Mouse (Mus musculus) embryonic facial prominence, embryonic 13.5 days (tissue): ENCODE results near the gene Atxn7l3b. TPM values are rescaled to one million over a fixed set of nuclear protein-coding genes. Genes with fewer than 3 reads are reported as not detected.
A peak's percentile ranks its signal among the peaks of the same experiment; 100 is the strongest.

ENCODE experiments used
- ATAC-seq: fragments of 200-750 bp; cut with Nextera tagmentation; 2 replicates; pipeline ENCODE4 v1.8.0; 2017; ENCODE audit warnings: low read depth; ENCODE audit not compliant: insufficient number of reproducible peaks, insufficient read depth, low FRiP score, low TSS enrichment
- H3K27ac ChIP-seq: fragments of 300-500 bp; sonication (generic); 2 replicates; pipeline ENCODE4 v1.5.1; 2015; ENCODE audit warnings: moderate library complexity, mild to moderate bottlenecking, inconsistent platforms
- H3K27me3 ChIP-seq: fragments of 300-500 bp; sonication (generic); 2 replicates; pipeline ENCODE4 v1.6.1; 2015; ENCODE audit warnings: mild to moderate bottlenecking, inconsistent platforms
- H3K36me3 ChIP-seq: fragments of 300-500 bp; sonication (generic); 2 replicates; pipeline ENCODE4 v1.6.1; 2015; ENCODE audit warnings: mild to moderate bottlenecking, inconsistent platforms
- H3K4me1 ChIP-seq: fragments of 300-500 bp; sonication (generic); 2 replicates; pipeline ENCODE4 v1.6.1; 2015; ENCODE audit warnings: inconsistent platforms
- H3K4me2 ChIP-seq: fragments of 300-500 bp; sonication (generic); 2 replicates; pipeline ENCODE4 v1.6.1; 2015; ENCODE audit warnings: moderate library complexity, mild to moderate bottlenecking, inconsistent platforms
- H3K4me3 ChIP-seq: fragments of 300-500 bp; sonication (generic); 2 replicates; pipeline ENCODE4 v1.5.1; 2015; ENCODE audit warnings: mild to moderate bottlenecking, inconsistent platforms
- H3K9ac ChIP-seq: fragments of 300-500 bp; sonication (generic); 2 replicates; pipeline ENCODE4 v1.6.1; 2015; ENCODE audit warnings: mild to moderate bottlenecking, inconsistent platforms
- H3K9me3 ChIP-seq: fragments of 300-500 bp; sonication (generic); 2 replicates; pipeline ENCODE4 v1.6.1; 2016; ENCODE audit warnings: inconsistent platforms
- WGBS: fragments of 180-500 bp; shearing (Covaris S2); methylation state at CpG from one replicate; pipeline ENCODE4 v1.1.7; 2015; ENCODE audit warnings: mixed read lengths; 5-methylcytosine and 5-hydroxymethylcytosine counted together
- polyA plus RNA-seq: library from polyadenylated mRNA; unstranded; fragments of >200 nt; fragmentation: Nextera tagmentation; extraction: Ambion mirVana; gene quantifications from 2 replicates; pipeline ENCODE4 v1.2.1, GENCODE M21; 2015

Atxn7l3b gene
- polyA plus RNA-seq, 1 experiment from 2014 or later = 281 TPM

- WGBS = 69% methylated on average over 5 of the region's 5 CpGs
- Histone ChIP-seq H3K4me1 (no peaks in the 10 kb centered on the region), H3K9ac (no peak overlapping the region), H3K9me3 (no peaks in the 10 kb centered on the region), H3K4me3 (no peak overlapping the region), H3K4me2 (no peak overlapping the region), H3K27ac (no peak overlapping the region), H3K27me3 (no peaks in the 10 kb centered on the region), H3K36me3 (no peaks in the 10 kb centered on the region)
- no peak for ATAC-seq
Measured at GRCm38 (mm10) chr10:112916575-112917190, 12.1 kb downstream of the Atxn7l3b start.

GRCm38 (mm10) chr10:112900243-112900642 lies 28.6 kb downstream of the Atxn7l3b start:
- H3K27ac ChIP-seq = no peak overlapping the region
- H3K9me3 ChIP-seq = no peaks in the 10 kb centered on the region
- no peaks in the 10 kb centered on the region for H3K36me3 ChIP-seq
- no peak overlapping the region for H3K4me2 ChIP-seq
- no peak overlapping the region for H3K4me3 ChIP-seq
- no peak overlapping the region for H3K9ac ChIP-seq
- ATAC-seq = no peak
- H3K27me3 ChIP-seq = no peaks in the 10 kb centered on the region
- no peaks in the 10 kb centered on the region for H3K4me1 ChIP-seq
- 72% methylated on average over 7 of the region's 7 CpGs for WGBS

GRCm38 (mm10) chr10:112899796-112900195 lies 29.0 kb downstream of the Atxn7l3b start:
- Histone ChIP-seq H3K27ac (no peak overlapping the region), H3K4me2 (no peak overlapping the region), H3K27me3 (no peaks in the 10 kb centered on the region), H3K36me3 (no peaks in the 10 kb centered on the region), H3K4me1 (no peaks in the 10 kb centered on the region), H3K4me3 (no peak overlapping the region), H3K9me3 (no peaks in the 10 kb centered on the region), H3K9ac (no peak overlapping the region)
- no peak for ATAC-seq
- WGBS = 54% methylated on average over 3 of the region's 3 CpGs

- Histone ChIP-seq H3K4me2 (peak overlapping the region; percentile 16; the same call in 1 of the 2 replicates), H3K36me3 (no peaks in the 10 kb centered on the region), H3K4me3 (no peak overlapping the region), H3K27ac (no peak overlapping the region), H3K4me1 (no peaks in the 10 kb centered on the region), H3K9ac (no peak overlapping the region), H3K27me3 (no peaks in the 10 kb centered on the region), H3K9me3 (no peaks in the 10 kb centered on the region)
- no peak for ATAC-seq
- WGBS = 21% methylated on average over 4 of the region's 4 CpGs
Measured at GRCm38 (mm10) chr10:112896636-112897035, 32.2 kb downstream of the Atxn7l3b start.

GRCm38 (mm10) chr10:112893622-112894252 lies 35.1 kb downstream of the Atxn7l3b start:
- H3K36me3 ChIP-seq = no peaks in the 10 kb centered on the region
- 84% methylated on average over 10 of the region's 10 CpGs for WGBS
- H3K4me2 ChIP-seq = no peak overlapping the region
- no peak overlapping the region for H3K4me3 ChIP-seq
- no peaks in the 10 kb centered on the region for H3K9me3 ChIP-seq
- H3K27me3 ChIP-seq = no peaks in the 10 kb centered on the region
- no peak overlapping the region for H3K9ac ChIP-seq
- no peaks in the 10 kb centered on the region for H3K4me1 ChIP-seq
- H3K27ac ChIP-seq = no peak overlapping the region
- ATAC-seq = no peak

GRCm38 (mm10) chr10:112884064-112884463 lies 44.7 kb downstream of the Atxn7l3b start:
- H3K27ac ChIP-seq = no peak overlapping the region
- no peak overlapping the region for H3K4me2 ChIP-seq
- no peak overlapping the region for H3K4me3 ChIP-seq
- WGBS = 62% methylated on average over 9 of the region's 9 CpGs
- no peaks in the 10 kb centered on the region for H3K9me3 ChIP-seq
- H3K27me3 ChIP-seq = no peaks in the 10 kb centered on the region
- no peaks in the 10 kb centered on the region; the same call in 1 of the 2 replicates for H3K4me1 ChIP-seq
- no peak for ATAC-seq
- no peak overlapping the region for H3K9ac ChIP-seq
- H3K36me3 ChIP-seq = no peaks in the 10 kb centered on the region

GRCm38 (mm10) chr10:112883688-112884004 lies 45.2 kb downstream of the Atxn7l3b start:
- 31% methylated on average over 3 of the region's 3 CpGs for WGBS
- no peaks in the 10 kb centered on the region for H3K9me3 ChIP-seq
- ATAC-seq = no peak

GRCm38 (mm10) chr10:112882789-112883687 lies 45.8 kb downstream of the Atxn7l3b start:
- ATAC-seq = no peak
- H3K36me3 ChIP-seq = no peaks in the 10 kb centered on the region
- H3K4me2 ChIP-seq = no peak overlapping the region
- 21% methylated on average over 6 of the region's 6 CpGs for WGBS
- no peak overlapping the region for H3K9ac ChIP-seq
- no peaks in the 10 kb centered on the region; the same call in 1 of the 2 replicates for H3K4me1 ChIP-seq
- H3K9me3 ChIP-seq = no peaks in the 10 kb centered on the region
- H3K4me3 ChIP-seq = no peak overlapping the region
- H3K27ac ChIP-seq = no peak overlapping the region
- no peaks in the 10 kb centered on the region for H3K27me3 ChIP-seq

More at GRCm38 (mm10) chr10:112883688-112884004, 45.2 kb downstream of the Atxn7l3b start:
- no peak overlapping the region for H3K4me2 ChIP-seq
- H3K27ac ChIP-seq = no peak overlapping the region
- H3K9ac ChIP-seq = no peak overlapping the region
- H3K4me1 ChIP-seq = no peaks in the 10 kb centered on the region; the same call in 1 of the 2 replicates
- H3K36me3 ChIP-seq = no peaks in the 10 kb centered on the region
- H3K27me3 ChIP-seq = no peaks in the 10 kb centered on the region
- no peak overlapping the region for H3K4me3 ChIP-seq

GRCm38 (mm10) chr10:112882149-112882548 lies 46.7 kb downstream of the Atxn7l3b start:
- Histone ChIP-seq H3K36me3 (no peaks in the 10 kb centered on the region), H3K4me2 (no peak overlapping the region), H3K27me3 (no peaks in the 10 kb centered on the region), H3K27ac (no peak overlapping the region), H3K9ac (no peak overlapping the region), H3K4me3 (no peak overlapping the region), H3K9me3 (no peaks in the 10 kb centered on the region), H3K4me1 (no peaks in the 10 kb centered on the region; the same call in 1 of the 2 replicates)
- ATAC-seq = no peak
- 89% methylated on average over 3 of the region's 3 CpGs for WGBS

GRCm38 (mm10) chr10:112876655-112877393 lies 52.0 kb downstream of the Atxn7l3b start:
- no peaks in the 10 kb centered on the region for H3K36me3 ChIP-seq
- 80% methylated on average over 1 of the region's 1 CpGs for WGBS

More at GRCm38 (mm10) chr10:112876655-112877393, 52.0 kb downstream of the Atxn7l3b start:
- H3K4me3 ChIP-seq = no peak overlapping the region
- H3K4me2 ChIP-seq = no peak overlapping the region
- no peak overlapping the region for H3K27ac ChIP-seq
- no peaks in the 10 kb centered on the region for H3K9me3 ChIP-seq
- no peaks in the 10 kb centered on the region for H3K27me3 ChIP-seq
- no peak for ATAC-seq
- H3K9ac ChIP-seq = no peak overlapping the region
- H3K4me1 ChIP-seq = no peaks in the 10 kb centered on the region
